Mouse (Mus musculus): ENCODE measurements around the gene Gm17402.

DNA sequence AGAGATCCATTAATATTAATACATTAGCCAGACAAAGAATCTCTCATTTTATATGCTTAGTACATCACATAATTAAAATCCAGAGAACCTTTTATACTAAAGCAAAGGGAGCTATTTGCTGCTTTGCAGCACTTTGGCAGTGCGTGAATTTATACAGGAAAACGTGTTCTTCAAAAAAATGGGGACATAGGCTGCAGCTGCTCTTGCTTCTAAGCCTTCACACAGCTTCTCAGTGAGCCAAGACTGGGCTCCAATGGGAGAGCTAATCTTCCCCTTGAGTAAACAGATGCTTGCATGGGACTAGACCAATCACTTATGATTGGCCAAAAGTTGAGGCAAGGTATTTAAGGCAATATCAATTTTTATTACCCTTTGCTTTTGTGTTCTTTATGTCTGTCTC lies 28.3 kb downstream of the Gm17402 start:
- TF ChIP-seq POLR2A (IDR thresholded peaks at IDR 0.05; ENCODE audit: insufficient read length, low read depth) = no peak
- TF ChIP-seq MAX (IDR thresholded peaks at IDR 0.05; ENCODE audit: low read depth) = no peak
- TF ChIP-seq USF1 (IDR thresholded peaks at IDR 0.05; ENCODE audit: low read depth) = no peak
- no peak for TF ChIP-seq E2F4 (IDR thresholded peaks at IDR 0.05; ENCODE audit: insufficient read depth)
- no peak for TF ChIP-seq POLR2AphosphoS2 (IDR thresholded peaks at IDR 0.05; ENCODE audit: insufficient read length, low read depth)
- TF ChIP-seq MYOD1 (IDR thresholded peaks at IDR 0.05; ENCODE audit: control insufficient read depth in 1 of 3, insufficient read length in 2 of 3, low read depth in 2 of 3) = no peak
- TF ChIP-seq MYOG (IDR thresholded peaks at IDR 0.05; ENCODE audit: control insufficient read depth in 1 of 3, insufficient read depth in 1 of 3, insufficient read length in 2 of 3, low read depth in 2 of 3) = no peak
- no peak for TF ChIP-seq REST (IDR thresholded peaks at IDR 0.05; ENCODE audit: insufficient read depth, insufficient read length)
- TF ChIP-seq SRF (IDR thresholded peaks at IDR 0.05; ENCODE audit: control insufficient read depth, insufficient read length, low read depth) = no peak
- no peak for TF ChIP-seq TCF12 (IDR thresholded peaks at IDR 0.05; ENCODE audit: insufficient read depth, poor library complexity, severe bottlenecking)
- no peak for TF ChIP-seq TCF3 (IDR thresholded peaks at IDR 0.05; ENCODE audit: insufficient read length, low read depth)
